Mouse (Mus musculus) ES-E14 (cell line): ENCODE measurements at regions not wholly inside any gene's neighbourhood (a gene's known extent, or its start where the extent isn't known, plus 50 kb on each side); places are given as distances from the start of the nearest gene placed in this dataset.

Experiments
- CHD2 ChIP-seq: IDR thresholded peaks from 2 replicates; pipeline ENCODE4 v1.6.1; 2014; ENCODE audit warnings: mild to moderate bottlenecking, low read depth, low read length, inconsistent platforms
- MAFK ChIP-seq: IDR thresholded peaks from 2 replicates; pipeline ENCODE4 v1.6.1; 2014; ENCODE audit warnings: mild to moderate bottlenecking, low read depth, low read length, inconsistent platforms; ENCODE audit not compliant: insufficient read depth

DNA sequence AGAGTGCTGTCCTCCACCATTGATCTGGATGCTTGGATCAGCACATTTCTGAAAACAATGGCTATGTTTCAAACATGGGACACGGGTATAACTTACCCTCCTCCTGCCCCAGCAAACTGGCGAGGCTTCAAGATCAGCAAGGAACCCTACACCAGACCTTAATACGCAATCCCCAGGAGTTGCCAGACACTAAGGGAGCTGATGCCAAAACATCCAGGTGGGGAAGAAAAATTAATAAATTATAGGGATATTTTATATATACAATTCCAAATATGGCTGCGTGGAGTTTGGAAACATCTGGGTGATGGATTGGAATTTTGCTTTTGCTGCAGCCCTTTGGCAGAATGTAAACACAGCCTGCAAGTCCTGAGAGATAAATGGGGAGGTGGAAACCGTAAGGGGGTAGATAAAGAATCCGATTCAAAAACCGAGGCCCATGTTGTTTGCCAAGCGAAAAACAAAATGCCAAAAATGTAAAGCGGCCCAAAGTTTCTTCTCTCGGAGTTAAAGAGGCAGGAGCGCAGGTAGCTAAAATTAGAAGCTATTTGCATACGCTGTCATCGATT, 460.9 kb upstream of the Gm765 start:
- TF ChIP-seq CHD2 (no peak), MAFK (no peak)
